Mouse (Mus musculus) urinary bladder, postnatal 10 days (tissue): Measurements from ENCODE around the gene Xylt1.

Experiments used
- DNase-seq: peaks from one replicate; pipeline ENCODE4 v3.0.0; 2022; ENCODE audit warnings: low spot score

The Xylt1 gene

DNA sequence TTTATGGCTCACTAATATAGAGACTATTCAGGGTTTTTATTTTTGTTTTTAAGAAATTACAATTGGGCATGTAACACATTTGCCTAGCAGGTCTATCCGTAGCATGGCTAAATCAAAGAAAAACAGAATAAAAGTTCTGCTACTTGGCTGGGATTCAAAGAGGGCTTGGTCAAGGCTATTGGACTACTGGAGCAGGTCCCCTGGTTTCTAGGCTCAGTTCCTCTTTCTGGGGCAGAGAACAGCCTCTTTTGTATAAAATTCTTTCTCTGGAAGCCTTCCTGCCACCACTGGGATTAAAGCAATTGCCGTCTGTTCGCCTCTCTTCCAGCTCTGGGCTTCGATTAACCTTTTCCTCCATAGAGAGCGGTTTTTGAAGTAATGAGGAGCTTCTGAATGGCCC lies 100.1 kb downstream of the Xylt1 start:
- no peak for DNase-seq

DNA sequence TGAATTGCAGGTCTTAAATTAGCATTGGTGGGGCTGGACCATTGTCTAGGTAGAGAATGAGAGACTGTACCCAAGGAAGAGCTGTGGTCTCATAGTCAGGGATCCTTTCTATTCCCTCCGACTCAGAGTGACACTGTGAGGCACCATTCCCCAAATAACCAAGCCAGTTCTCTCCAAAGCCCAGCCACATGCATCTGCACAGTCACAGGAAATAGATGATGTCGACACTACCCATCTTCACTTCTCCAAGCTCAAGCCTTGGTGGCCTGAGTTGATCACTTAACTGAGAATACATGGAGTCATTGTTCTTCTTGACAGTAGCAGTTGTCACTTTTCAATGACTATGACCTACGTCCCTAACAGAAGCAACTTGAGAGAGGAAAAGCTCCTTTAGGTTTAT lies 100.6 kb downstream of the Xylt1 start:
- DNase-seq: no peak

DNA sequence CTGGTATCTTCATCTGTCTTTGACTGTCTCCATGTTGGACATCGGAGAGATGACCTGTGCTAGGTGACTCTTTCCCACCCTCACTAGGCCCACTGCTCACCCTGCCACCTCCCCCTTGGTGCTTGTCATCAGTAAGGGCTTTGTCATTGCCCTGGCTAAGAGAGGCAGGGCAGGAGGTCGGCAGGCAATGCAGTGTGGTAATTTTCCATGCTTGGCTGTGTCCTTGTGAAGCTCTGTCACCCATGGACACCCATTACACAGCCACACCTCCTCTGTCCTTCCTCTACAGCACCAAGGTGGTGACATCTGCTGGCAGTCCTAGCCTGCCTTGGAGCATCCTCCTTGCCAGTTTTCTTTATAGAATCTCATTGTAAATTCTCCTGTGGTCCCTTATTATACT lies 101.9 kb downstream of the Xylt1 start:
- no peak for DNase-seq

DNA sequence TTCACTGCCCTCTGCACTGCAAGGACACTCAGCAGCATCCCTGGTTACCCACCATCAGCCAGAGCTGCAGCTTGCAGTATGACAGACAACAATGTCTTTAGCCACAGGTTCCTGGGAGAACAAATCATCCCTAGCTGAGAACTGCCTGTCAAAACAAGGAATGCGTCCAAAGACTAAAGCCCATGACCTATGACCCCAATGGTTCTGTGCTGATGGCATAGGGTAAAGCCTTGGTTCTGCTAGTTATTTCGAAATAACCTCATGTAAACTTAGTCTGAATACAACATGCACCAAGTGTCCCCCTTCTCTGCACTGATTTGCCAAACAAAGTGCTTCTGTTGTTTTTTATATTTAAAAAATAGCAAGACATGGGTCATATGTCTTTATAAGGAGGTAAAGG lies 103.8 kb downstream of the Xylt1 start:
- no peak for DNase-seq

DNA sequence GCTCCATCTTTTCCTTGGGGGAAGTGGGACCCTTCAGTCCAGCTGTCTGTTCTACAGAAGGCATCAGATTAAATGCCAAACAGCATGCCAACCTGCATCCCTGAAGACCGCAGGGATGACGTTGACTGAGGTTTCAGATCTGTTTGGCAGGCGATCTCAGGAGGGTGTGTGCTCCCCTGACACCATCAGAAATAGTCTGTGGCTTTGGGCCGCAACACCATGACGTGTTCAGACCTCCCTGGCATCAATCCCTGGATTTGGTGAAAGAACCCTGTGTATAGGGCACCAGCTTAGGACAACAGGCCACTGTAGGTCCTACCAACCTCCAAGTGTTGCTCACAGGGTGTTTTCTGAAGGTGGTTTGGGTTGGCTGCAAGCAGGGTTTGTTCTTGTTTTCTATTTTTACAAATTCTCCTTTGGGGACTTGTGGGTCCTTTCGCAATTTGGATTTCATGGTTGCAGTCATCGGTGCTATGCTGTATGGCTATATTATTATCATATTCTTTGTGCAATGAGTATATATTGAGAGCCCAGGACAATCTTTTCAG lies 104.3 kb downstream of the Xylt1 start:
- no peak for DNase-seq

DNA sequence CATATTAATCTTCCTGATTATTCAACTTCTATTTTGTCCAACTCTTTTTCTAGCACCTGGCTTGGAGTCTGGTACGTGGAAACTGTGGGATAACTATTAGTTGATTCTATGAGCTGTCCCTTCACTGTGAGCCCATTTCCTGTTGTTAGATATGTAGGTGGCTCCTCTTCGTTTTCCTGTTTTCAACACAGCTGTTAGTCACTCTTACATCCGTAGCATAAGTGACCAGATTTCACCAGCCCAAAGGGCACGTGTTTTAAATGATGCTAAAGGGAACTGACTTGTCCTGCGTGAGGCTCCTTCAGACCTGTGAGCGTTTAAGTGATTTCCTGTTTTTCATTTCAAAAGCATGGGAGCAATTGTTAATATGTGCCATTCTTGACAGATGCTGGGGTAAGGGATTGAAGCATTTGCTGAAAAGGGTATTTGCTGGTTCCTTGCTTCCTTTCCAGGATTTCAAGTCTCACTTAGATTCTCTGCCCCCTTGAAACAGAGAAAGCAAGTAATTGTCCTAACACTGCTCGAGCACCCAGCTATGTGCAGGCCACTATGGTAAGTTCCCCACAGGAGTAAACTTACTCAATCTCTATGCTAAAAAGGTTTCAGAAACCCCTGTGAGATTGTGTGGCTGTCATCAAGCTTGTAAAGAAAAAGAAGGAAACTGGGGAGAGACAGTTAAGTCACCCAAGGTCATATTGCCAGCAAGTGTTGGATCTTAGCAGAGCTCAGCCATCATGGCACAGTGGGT lies 105.8 kb downstream of the Xylt1 start:
- no peak for DNase-seq

DNA sequence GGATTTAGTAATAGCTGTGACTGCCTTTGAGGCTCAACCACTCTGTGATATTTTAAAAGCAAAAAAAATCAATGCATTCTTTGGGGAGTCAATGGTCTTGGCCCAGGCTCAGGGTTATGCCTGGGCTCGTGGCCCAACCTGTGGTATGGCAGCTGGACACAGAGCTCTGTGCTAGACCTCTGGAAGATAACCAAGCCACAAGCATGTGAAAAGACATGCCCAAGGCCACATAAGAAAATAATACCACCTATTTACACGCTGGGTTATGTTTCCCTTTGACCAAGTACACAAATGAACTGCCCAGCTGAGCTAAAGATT lies 106.4 kb downstream of the Xylt1 start:
- DNase-seq: no peak

DNA sequence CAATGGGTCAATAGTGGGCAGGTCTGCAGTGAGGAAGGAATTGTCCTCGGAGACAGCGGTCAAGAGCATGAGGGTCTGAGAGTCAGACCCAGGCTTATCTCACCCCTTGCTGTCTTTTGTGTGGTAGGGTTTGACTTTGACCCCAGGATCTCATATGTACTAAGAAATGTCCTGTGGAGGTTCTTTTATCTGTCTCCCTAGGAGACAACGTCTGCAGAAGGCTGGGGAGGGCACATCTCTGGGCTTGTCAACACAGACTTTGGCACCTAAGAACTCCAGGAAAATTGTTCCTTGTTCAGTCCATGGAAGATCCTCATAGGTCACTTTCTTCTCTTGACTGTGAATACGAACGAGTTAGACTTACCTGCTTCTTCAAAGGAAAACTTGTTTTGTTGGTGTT lies 109.2 kb downstream of the Xylt1 start:
- DNase-seq: no peak

DNA sequence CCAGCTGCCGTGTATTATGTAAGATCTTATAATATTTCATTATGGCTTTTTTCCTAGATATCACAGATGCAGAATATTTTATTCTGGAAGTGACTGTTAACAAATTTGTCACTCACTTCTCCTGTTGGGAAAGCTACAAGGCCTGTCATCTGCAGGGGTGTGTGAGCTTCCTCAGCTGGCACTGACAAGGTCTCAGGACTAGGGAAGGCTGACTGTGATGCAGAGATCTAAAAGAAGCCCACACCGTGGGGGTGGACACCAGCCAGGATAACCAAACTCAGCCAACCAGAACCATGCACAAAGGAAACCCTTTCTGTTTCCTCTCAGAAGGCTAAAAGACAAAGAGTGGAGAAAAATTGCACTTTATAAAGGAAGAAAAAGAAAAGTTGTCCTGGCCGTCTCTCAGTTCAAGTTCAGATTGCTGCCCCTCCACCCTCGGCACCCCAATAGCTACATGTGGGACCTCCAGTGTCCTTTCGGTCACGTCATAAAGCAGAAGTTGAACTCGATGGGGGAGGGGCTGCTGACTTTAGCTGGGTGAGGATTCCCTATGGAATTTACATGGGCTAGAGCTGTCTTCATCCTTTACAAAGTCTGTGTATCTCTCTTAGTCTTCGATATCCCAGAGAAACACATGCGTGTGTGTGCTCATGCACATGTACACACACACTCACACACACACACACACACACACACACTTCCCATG lies 109.9 kb downstream of the Xylt1 start:
- no peak for DNase-seq

DNA sequence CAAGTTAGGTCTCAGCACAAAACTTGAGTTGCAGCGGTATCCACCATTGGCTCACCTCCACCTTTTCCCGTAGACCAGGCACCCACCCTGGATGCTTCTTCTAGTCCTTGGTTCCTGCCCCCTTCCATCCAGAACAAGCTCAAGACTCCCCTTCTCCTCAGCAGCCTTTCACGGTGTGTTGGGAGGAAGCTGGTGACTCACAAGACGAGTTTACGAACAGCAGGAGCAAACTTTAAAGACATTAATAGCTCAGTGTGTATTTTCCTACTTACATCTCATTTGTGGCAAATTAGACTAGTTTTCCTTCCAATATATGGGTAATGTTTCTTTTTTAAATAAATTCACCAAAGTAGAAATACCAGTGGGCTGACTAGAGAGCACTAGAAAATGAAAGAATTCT lies 110.7 kb downstream of the Xylt1 start:
- DNase-seq: no peak

DNA sequence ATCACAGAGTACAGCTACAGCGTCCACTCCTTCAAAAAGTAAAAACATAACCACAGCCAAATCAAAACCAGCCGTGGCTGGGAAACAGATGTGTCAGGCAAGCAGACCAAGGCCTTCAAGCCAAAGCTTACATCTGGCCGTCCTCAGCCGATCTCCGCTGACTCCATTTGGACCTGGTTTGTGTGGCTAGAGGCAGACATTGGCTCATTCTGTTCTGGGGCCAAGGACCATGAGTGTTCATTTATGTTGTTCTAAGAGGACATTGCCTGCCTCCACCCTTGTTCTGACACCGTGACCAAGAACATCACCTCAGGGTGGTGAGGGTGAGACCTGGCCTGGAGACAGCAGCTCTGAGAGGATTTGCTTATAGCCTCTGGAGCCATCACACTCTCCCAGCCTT lies 113.4 kb downstream of the Xylt1 start:
- no peak for DNase-seq

DNA sequence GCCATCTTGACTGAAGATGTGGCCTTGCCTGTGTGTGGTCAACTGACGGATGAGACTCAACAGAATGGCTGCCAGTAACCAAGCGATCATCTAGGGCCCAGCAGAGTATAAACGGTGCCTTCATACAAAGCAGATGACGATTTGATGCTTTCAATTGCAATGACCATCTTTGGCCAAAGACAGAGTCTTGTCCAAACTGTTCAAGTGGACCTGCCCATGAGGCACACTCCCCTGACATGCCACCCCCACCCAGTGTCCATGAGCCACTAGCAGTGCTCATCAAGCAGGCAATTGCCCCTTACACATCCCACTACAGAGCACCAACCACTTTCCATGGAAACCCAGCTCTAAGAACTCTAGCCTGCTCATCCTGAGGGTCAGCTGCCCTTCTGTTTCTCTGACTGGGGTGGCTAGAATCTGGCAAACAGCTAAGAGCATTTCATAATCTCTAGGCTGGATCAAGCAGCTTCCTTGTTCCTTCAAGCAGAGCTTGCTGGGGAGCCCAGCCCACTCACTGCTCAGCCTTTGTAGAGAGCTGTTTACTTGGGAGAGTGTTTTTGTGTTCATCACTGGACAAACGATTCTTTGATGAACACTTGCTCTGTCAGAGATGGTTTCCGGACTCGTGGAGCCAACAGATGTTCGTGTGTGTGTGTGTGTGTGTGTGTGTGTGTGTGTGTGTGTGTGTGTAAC lies 114.0 kb downstream of the Xylt1 start:
- no peak for DNase-seq

DNA sequence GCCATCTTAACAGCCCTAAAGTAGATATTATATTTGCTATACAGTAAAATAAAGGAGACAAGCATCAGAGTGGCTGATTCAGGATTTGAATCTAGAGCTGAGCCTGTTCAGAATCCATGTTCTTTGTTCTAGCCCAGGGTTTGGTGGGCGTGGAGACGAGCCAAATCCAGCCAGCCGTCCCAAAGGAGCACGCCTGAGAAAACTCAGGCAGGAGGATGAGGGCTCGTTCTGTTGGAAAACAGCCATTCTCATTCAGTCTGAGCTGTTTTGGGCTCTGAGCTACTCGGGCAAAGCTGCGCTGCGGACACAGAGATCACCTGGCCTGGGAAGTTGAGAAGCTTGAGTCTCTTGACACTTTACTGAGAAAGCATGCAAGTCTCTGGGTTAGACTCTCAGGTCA lies 115.0 kb downstream of the Xylt1 start:
- no peak for DNase-seq

DNA sequence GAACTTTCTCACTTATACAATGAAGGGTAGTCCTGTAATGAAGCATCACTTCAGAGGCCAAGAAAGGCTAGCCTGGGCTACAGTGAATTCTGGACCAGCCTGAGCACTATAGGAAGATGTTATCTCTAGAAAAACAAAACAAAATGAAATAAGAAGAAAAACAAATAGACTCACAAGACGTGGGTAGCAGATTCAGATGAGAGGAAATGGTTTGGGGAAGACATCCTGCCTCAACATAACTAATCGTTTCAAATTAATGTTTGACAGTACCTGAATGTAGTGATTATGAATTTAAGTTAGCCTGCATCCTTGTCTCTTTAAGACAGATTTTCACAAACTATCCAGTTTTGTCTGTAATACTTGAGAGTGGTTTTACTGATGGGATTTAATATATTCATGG lies 117.4 kb downstream of the Xylt1 start:
- DNase-seq: no peak

DNA sequence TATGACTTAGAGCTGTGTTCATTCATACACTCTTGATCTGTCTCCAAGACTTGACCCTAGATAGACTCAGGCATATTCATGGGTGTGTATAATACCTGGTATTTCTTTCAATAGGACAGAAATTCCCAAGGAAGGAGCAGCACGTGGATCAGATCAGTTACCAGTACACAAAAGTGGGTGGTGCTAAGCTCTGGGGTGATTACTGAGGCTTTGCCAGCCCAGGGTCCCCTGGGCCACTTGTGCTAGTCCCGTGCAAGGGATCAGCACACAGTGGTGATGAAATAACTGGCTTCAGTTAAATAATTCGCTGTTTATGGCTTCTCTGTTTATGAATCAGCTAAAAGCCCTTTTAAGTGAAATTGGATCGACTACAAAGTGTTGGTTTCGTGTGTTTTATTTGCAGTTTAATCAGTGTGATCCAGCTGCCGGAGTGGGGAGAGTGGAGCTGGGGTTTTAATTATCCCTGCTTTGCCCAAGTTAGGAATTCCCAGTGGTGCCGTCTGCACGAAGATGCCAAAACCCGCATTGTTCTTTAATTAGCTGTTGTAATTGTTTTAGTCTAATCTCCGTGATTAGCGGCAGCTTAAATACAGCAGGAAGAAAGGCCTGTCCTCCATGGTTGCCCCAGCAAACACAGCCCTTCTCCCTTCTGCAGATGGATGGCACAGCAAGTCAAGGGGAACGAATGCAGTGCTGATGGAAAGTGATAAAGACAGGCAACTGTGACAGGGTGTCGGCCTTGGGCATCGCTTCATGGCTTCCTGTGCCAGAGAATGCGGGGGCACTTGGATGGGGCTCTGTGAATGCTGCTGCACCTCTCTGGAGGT lies 120.8 kb downstream of the Xylt1 start:
- no peak for DNase-seq

DNA sequence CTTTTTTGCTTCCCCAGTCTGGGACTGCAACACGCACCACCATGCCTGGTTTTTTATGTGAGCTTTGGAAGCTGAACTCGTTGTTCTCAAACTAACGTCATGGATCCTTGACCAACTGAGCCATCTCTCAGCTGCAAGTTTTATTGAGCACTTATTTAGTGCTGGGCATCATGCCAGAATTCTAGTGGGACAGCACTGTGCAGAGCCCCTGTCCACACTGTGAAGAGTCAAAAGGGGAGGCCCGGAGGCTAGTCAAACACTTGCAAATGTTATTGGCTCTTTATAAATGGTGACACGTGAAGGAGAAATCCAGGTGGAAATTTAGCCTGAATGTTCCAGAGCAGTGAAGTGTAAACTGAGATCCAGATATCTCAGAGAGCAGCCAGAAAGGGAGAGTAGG lies 121.6 kb downstream of the Xylt1 start:
- no peak for DNase-seq

DNA sequence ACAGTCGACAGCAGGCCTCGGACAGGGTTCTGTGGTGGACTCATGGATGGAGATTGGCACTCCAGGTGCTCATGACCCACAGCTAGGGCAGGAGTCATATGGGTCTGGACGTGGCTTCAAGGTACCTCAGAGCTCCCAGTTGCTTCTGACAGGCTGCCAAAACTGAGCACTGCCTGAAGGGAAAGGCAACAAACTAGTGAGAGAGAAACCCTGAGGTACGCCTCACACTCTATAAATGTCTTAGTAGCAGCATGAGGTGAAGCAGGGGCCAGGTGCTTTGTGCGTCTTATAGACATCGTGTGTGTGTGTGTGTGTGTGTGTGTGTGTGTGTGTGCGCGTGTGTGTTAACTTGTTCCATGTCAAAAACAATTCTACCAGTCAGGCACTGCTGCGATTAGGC lies 122.9 kb downstream of the Xylt1 start:
- DNase-seq: no peak

DNA sequence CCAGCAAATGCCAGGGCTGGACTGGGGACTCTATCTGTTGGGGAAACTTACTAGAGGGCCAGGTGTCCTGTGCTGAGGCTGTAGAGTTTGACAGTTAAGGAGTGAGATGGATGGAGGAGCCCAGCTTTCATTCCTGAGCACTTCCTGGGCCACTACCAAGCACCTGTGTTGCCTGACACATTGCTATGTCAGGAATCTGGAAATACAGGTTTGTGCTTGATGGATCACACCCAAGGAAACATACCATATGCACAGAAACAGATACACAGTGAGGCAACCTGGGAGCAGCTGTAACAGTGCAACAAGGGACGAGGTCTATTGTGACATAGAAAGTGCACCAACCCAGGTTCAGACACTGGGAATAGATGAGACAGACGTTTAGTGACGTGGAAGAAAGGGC lies 125.0 kb downstream of the Xylt1 start:
- no peak for DNase-seq

DNA sequence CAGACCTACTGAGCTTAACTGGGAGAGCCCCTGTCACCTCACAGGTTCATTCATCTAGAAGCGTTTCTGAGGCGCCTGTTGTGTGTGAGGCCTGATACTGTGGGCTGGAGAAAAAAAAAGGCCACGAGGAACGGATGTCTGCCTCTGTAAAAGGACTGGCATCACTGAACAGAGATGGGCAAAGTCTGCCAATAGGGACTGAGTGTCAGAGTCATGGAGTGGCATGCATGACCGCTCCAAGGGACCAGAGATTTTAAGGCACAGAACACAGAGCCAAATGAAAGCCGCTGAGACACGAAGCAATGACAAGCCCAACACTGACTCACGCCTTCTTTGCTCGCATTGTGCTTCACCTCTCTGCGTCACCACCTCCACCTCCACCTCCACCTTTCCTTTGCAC lies 126.6 kb downstream of the Xylt1 start:
- no peak for DNase-seq

DNA sequence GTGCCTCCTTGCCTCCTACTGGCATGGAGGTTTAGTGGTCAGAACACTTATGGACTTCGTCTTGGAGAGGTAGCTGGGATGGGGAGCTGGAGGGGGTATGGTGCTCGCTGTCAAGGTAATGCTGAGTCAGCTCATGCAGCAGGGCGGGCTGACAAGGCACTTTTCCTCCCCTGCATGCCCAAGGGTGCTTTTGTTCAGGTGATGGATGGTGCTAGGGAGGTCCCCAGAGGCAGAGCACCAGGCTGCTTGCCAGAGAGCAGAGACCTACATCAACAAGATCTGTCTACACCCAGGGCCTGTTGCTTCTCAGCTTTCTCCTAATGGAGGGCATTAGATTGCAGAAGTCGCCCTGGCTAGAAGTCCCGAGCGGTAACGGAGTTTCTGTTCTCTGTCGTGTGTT lies 127.3 kb downstream of the Xylt1 start:
- no peak for DNase-seq

DNA sequence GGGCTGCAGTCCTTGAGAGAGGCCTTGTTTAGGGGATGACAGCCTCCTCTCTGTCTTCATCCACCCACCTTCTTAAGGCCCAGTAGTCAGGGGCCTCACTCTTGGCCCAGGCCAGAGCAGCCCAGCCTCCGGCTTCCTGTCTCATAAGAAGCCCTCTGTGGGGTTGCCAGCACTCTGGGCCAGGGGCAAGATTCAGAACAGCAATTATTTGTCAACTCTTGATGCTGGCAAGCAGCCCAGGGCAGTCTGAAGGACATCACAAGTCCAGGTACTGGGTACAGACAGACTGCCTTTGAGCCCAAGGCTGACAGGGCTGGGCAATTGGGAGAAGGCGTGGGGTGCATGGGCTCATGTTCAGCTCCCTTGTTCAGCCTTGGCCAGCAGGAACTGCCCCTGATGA lies 129.3 kb downstream of the Xylt1 start:
- DNase-seq: no peak

DNA sequence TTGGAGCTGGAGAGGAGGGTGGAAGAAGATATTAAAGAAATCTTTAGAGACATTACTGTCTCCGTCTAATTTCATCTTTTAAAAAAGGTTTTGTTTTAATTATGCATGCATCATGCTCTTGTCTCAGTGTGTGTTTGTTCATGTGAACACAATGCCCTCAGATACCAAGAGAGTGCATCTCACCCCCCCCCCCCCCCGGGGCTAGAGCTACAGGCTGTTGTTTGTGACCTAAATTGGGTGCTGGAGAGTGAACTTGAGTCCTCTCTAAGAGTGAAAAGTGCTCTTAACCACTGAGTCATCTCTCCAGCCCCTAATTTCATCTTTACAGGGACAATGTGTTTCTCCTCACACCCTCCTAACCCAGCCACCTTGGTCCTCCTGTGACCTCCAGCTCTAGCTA lies 131.5 kb downstream of the Xylt1 start:
- DNase-seq: no peak
